Mouse (Mus musculus) embryonic facial prominence, embryonic 15.5 days (tissue): ENCODE results near the gene Maats1. TPM values are rescaled to one million over a fixed set of nuclear protein-coding genes. Genes with fewer than 3 reads are reported as not detected.

Source experiments
- ATAC-seq: fragments of 200-750 bp; cut with Nextera tagmentation; 2 replicates; pipeline ENCODE4 v1.8.0; 2017; ENCODE audit warnings: low read depth, moderate TSS enrichment; ENCODE audit not compliant: insufficient number of reproducible peaks, low FRiP score, low TSS enrichment
- H3K27ac ChIP-seq: fragments of 300-500 bp; sonication (generic); replicated peaks from 2 replicates; pipeline ENCODE4 v1.5.1; 2015; ENCODE audit warnings: mild to moderate bottlenecking, inconsistent platforms
- H3K27me3 ChIP-seq: fragments of 300-500 bp; sonication (generic); 2 replicates; pipeline ENCODE4 v1.6.1; 2015; ENCODE audit warnings: inconsistent platforms
- H3K36me3 ChIP-seq: fragments of 300-500 bp; sonication (generic); 2 replicates; pipeline ENCODE4 v1.6.1; 2015; ENCODE audit warnings: mild to moderate bottlenecking, inconsistent platforms
- H3K4me1 ChIP-seq: fragments of 300-500 bp; sonication (generic); 2 replicates; pipeline ENCODE4 v1.6.1; 2015; ENCODE audit warnings: inconsistent platforms
- H3K4me2 ChIP-seq: fragments of 300-500 bp; sonication (generic); replicated peaks from 2 replicates; pipeline ENCODE4 v1.6.1; 2015; ENCODE audit warnings: mild to moderate bottlenecking, inconsistent platforms
- H3K4me3 ChIP-seq: fragments of 300-500 bp; sonication (generic); replicated peaks from 2 replicates; pipeline ENCODE4 v1.5.1; 2015; ENCODE audit warnings: mild to moderate bottlenecking, inconsistent platforms
- H3K9ac ChIP-seq: fragments of 300-500 bp; sonication (generic); 2 replicates; pipeline ENCODE4 v1.6.1; 2015; ENCODE audit warnings: inconsistent platforms
- H3K9me3 ChIP-seq: fragments of 300-500 bp; sonication (generic); replicated peaks from 2 replicates; pipeline ENCODE4 v1.6.1; 2016; ENCODE audit warnings: inconsistent platforms
- WGBS: fragments of 180-500 bp; shearing (Covaris S2); methylation state at CpG from one replicate; pipeline ENCODE4 v1.1.7; 2015; 5-methylcytosine and 5-hydroxymethylcytosine counted together
- polyA plus RNA-seq: library from polyadenylated mRNA; unstranded; fragments of >200 nt; fragmentation: Nextera tagmentation; extraction: Ambion mirVana; gene quantifications from 2 replicates; pipeline ENCODE4 v1.2.1, GENCODE M21; 2015

Maats1 gene
- 1.8 and 4.2 TPM in 2 replicates for polyA plus RNA-seq

GRCm38 (mm10) chr16:38341396-38342324 is at the start of gene Maats1:
Maats1 (minus strand) TSS chr16:38342143.
- no peaks in the 10 kb centered on the region for H3K36me3 ChIP-seq
- ATAC-seq: peak; percentile 80
- H3K4me2 ChIP-seq: peak within 1 kb of the TSS; percentile 72
- WGBS: 8% methylated on average over 30 of the region's 30 CpGs
- peaks cover 7% of the 10 kb centered on the region for H3K4me1 ChIP-seq
- peak within 1 kb of the TSS; percentile 38 for H3K4me3 ChIP-seq
- peak within 1 kb of the TSS; percentile 12; the same call in 1 of the 2 replicates for H3K9ac ChIP-seq
- H3K27ac ChIP-seq: no peak within 1 kb of the TSS
- no peaks in the 10 kb centered on the region for H3K9me3 ChIP-seq
- H3K27me3 ChIP-seq: no peaks in the 10 kb centered on the region

GRCm38 (mm10) chr16:38390322-38390721 is 48.4 kb upstream of the Maats1 start:
- Histone ChIP-seq H3K27ac (no peak overlapping the region), H3K9me3 (no peaks in the 10 kb centered on the region), H3K27me3 (no peaks in the 10 kb centered on the region), H3K9ac (no peak overlapping the region), H3K36me3 (no peaks in the 10 kb centered on the region), H3K4me3 (no peak overlapping the region), H3K4me2 (no peak overlapping the region), H3K4me1 (no peaks in the 10 kb centered on the region)
- no peak for ATAC-seq
- WGBS: 83% methylated on average over 7 of the region's 7 CpGs

- Histone ChIP-seq H3K4me3 (no peak overlapping the region), H3K4me1 (no peaks in the 10 kb centered on the region), H3K9me3 (no peaks in the 10 kb centered on the region), H3K36me3 (no peaks in the 10 kb centered on the region), H3K9ac (no peak overlapping the region), H3K27me3 (no peaks in the 10 kb centered on the region), H3K4me2 (no peak overlapping the region), H3K27ac (no peak overlapping the region)
- no peak for ATAC-seq
- 71% methylated on average over 8 of the region's 8 CpGs for WGBS
Measured at GRCm38 (mm10) chr16:38389284-38389893, 47.4 kb upstream of the Maats1 start.

GRCm38 (mm10) chr16:38388757-38389156 is 46.8 kb upstream of the Maats1 start:
- ATAC-seq: no peak
- no peak overlapping the region for H3K4me2 ChIP-seq
- no peaks in the 10 kb centered on the region for H3K4me1 ChIP-seq
- no peak overlapping the region for H3K9ac ChIP-seq
- no peaks in the 10 kb centered on the region for H3K36me3 ChIP-seq
- H3K27ac ChIP-seq: no peak overlapping the region
- no peak overlapping the region for H3K4me3 ChIP-seq
- no peaks in the 10 kb centered on the region for H3K27me3 ChIP-seq
- H3K9me3 ChIP-seq: no peaks in the 10 kb centered on the region
- 73% methylated on average over 6 of the region's 6 CpGs for WGBS

- Histone ChIP-seq H3K4me3 (no peak overlapping the region), H3K9me3 (no peaks in the 10 kb centered on the region), H3K9ac (no peak overlapping the region), H3K27me3 (no peaks in the 10 kb centered on the region), H3K4me2 (no peak overlapping the region), H3K36me3 (no peaks in the 10 kb centered on the region), H3K4me1 (no peaks in the 10 kb centered on the region), H3K27ac (no peak overlapping the region)
- WGBS: 87% methylated on average over 6 of the region's 6 CpGs
- no peak for ATAC-seq
Measured at GRCm38 (mm10) chr16:38387389-38387788, 45.4 kb upstream of the Maats1 start.

- ATAC-seq: no peak
- no peak overlapping the region for H3K4me2 ChIP-seq
Measured at GRCm38 (mm10) chr16:38385700-38386099, 43.8 kb upstream of the Maats1 start.

GRCm38 (mm10) chr16:38385184-38385634 is 43.3 kb upstream of the Maats1 start:
- 78% methylated on average over 6 of the region's 6 CpGs for WGBS
- H3K4me2 ChIP-seq: no peak overlapping the region
- no peak overlapping the region for H3K9ac ChIP-seq
- no peaks in the 10 kb centered on the region for H3K4me1 ChIP-seq
- H3K4me3 ChIP-seq: no peak overlapping the region
- H3K36me3 ChIP-seq: no peaks in the 10 kb centered on the region
- no peaks in the 10 kb centered on the region for H3K27me3 ChIP-seq
- no peak overlapping the region for H3K27ac ChIP-seq
- no peak for ATAC-seq
- no peaks in the 10 kb centered on the region for H3K9me3 ChIP-seq

More at GRCm38 (mm10) chr16:38385700-38386099, 43.8 kb upstream of the Maats1 start:
- H3K36me3 ChIP-seq: no peaks in the 10 kb centered on the region
- H3K4me3 ChIP-seq: no peak overlapping the region
- 88% methylated on average over 4 of the region's 4 CpGs for WGBS
- no peaks in the 10 kb centered on the region for H3K9me3 ChIP-seq
- H3K9ac ChIP-seq: no peak overlapping the region
- H3K27ac ChIP-seq: no peak overlapping the region
- no peaks in the 10 kb centered on the region for H3K4me1 ChIP-seq
- H3K27me3 ChIP-seq: no peaks in the 10 kb centered on the region

GRCm38 (mm10) chr16:38383683-38384082 is 41.7 kb upstream of the Maats1 start:
- H3K4me3 ChIP-seq: no peak overlapping the region
- WGBS: 86% methylated on average over 2 of the region's 2 CpGs
- no peak for ATAC-seq
- no peaks in the 10 kb centered on the region for H3K27me3 ChIP-seq
- H3K36me3 ChIP-seq: no peaks in the 10 kb centered on the region
- no peaks in the 10 kb centered on the region for H3K9me3 ChIP-seq
- no peak overlapping the region for H3K4me2 ChIP-seq
- no peak overlapping the region for H3K9ac ChIP-seq
- H3K27ac ChIP-seq: no peak overlapping the region
- H3K4me1 ChIP-seq: no peaks in the 10 kb centered on the region

- Histone ChIP-seq H3K27me3 (no peaks in the 10 kb centered on the region), H3K27ac (no peak overlapping the region), H3K9me3 (no peaks in the 10 kb centered on the region), H3K4me3 (no peak overlapping the region), H3K4me2 (no peak overlapping the region), H3K9ac (no peak overlapping the region), H3K4me1 (peaks cover 18% of the 10 kb centered on the region), H3K36me3 (no peaks in the 10 kb centered on the region)
- WGBS: 91% methylated on average over 3 of the region's 3 CpGs
- ATAC-seq: no peak
Measured at GRCm38 (mm10) chr16:38379926-38380325, 38.0 kb upstream of the Maats1 start.

- H3K27me3 ChIP-seq: no peaks in the 10 kb centered on the region
- WGBS: 46% methylated on average over 3 of the region's 3 CpGs
- H3K4me3 ChIP-seq: no peak overlapping the region
- no peak overlapping the region for H3K9ac ChIP-seq
- no peaks in the 10 kb centered on the region for H3K9me3 ChIP-seq
- H3K4me2 ChIP-seq: no peak overlapping the region
- H3K4me1 ChIP-seq: peaks cover 21% of the 10 kb centered on the region
- no peaks in the 10 kb centered on the region for H3K36me3 ChIP-seq
- ATAC-seq: no peak
- no peak overlapping the region for H3K27ac ChIP-seq
Measured at GRCm38 (mm10) chr16:38379493-38379892, 37.5 kb upstream of the Maats1 start.

GRCm38 (mm10) chr16:38379088-38379487 is 37.1 kb upstream of the Maats1 start:
- Histone ChIP-seq H3K36me3 (no peaks in the 10 kb centered on the region), H3K4me3 (no peak overlapping the region), H3K27ac (no peak overlapping the region), H3K9me3 (no peaks in the 10 kb centered on the region), H3K27me3 (no peaks in the 10 kb centered on the region), H3K9ac (no peak overlapping the region), H3K4me1 (peaks cover 21% of the 10 kb centered on the region), H3K4me2 (no peak overlapping the region)
- WGBS: 25% methylated on average over 6 of the region's 6 CpGs
- ATAC-seq: no peak
